Mouse (Mus musculus): ENCODE data around the gene Cbll1.
"Not testable (repeated sequence)": the region's sequence is repeated elsewhere in the genome, so short reads cannot be mapped to it uniquely, and the experiment has no call there.

Gene Cbll1

GRCm38 (mm10) chr12:31486431-31486830 lies 13.0 kb downstream of the Cbll1 start:
- peak; percentile 24 for DNase-seq

GRCm38 (mm10) chr12:31478182-31478581 lies 21.2 kb downstream of the Cbll1 start:
- DNase-seq, result not testable (repeated sequence)

GRCm38 (mm10) chr12:31462615-31463014 lies 36.8 kb downstream of the Cbll1 start:
- no peak for DNase-seq

- no peak for DNase-seq
Observed at GRCm38 (mm10) chr12:31461371-31461770, 38.0 kb downstream of the Cbll1 start.

- peak in 1 of 2 experiments; percentile 12 for DNase-seq
Observed at GRCm38 (mm10) chr12:31460270-31460669, 39.1 kb downstream of the Cbll1 start.

- DNase-seq, result no peak
Observed at GRCm38 (mm10) chr12:31458474-31458873, 40.9 kb downstream of the Cbll1 start.

GRCm38 (mm10) chr12:31456271-31456670 lies 43.1 kb downstream of the Cbll1 start:
- no peak for DNase-seq

- no peak for DNase-seq
Observed at GRCm38 (mm10) chr12:31449341-31449740, 50.1 kb downstream of the Cbll1 start.

GRCm38 (mm10) chr12:31444827-31445226 lies 54.6 kb downstream of the Cbll1 start:
- DNase-seq, result peak; percentile 46 to 49

GRCm38 (mm10) chr12:31444131-31444546 lies 55.3 kb downstream of the Cbll1 start:
- DNase-seq, result peak; percentile 6 to 23

- no peak for DNase-seq
Observed at GRCm38 (mm10) chr12:31439612-31440011, 59.8 kb downstream of the Cbll1 start.

GRCm38 (mm10) chr12:31437791-31438190 lies 61.6 kb downstream of the Cbll1 start:
- DNase-seq, result no peak
